Mouse (Mus musculus) testis, adult 2 months (tissue): ENCODE data around the gene Hist1h4i.

Experiments
- CTCF ChIP-seq: fragments of 200-500 bp; IDR thresholded peaks from 2 replicates; pipeline ENCODE4 v1.5.1; 2012; ENCODE audit warnings: low read depth, mild to moderate bottlenecking, inconsistent platforms, low read length, moderate library complexity; ENCODE audit not compliant: control insufficient read depth, insufficient read depth, insufficient replicate concordance
- POLR2A ChIP-seq: fragments of 200-500 bp; IDR thresholded peaks from 2 replicates; pipeline ENCODE4 v1.6.1; 2012; ENCODE audit warnings: low read depth, mild to moderate bottlenecking, inconsistent platforms, low read length, moderate library complexity; ENCODE audit not compliant: control insufficient read depth

GRCm38 (mm10) chr13:22020901-22021339, 20.2 kb downstream of the Hist1h4i start:
- TF ChIP-seq POLR2A (no peak), CTCF (no peak)
